Mouse (Mus musculus) forebrain, embryonic 12.5 days (tissue): ENCODE measurements at regions not wholly inside any gene's neighbourhood (a gene's known extent, or its start where the extent isn't known, plus 50 kb on each side); places are given as distances from the start of the nearest gene placed in this dataset.

ENCODE experiments used
- ATAC-seq: fragments of 200-750 bp; cut with Nextera tagmentation; 2 replicates; pipeline ENCODE4 v1.8.0; 2017; ENCODE audit warnings: moderate TSS enrichment; ENCODE audit not compliant: low FRiP score
- H3K27ac ChIP-seq: fragments of 300-500 bp; sonication (generic); 2 replicates; pipeline ENCODE4 v1.5.1; 2016; ENCODE audit warnings: mild to moderate bottlenecking
- H3K27me3 ChIP-seq: fragments of 300-500 bp; sonication (generic); 2 replicates; pipeline ENCODE4 v1.6.1; 2016; ENCODE audit warnings: mild to moderate bottlenecking
- H3K36me3 ChIP-seq: fragments of 300-500 bp; sonication (generic); replicated peaks from 2 replicates; pipeline ENCODE4 v1.6.1; 2016; ENCODE audit warnings: mild to moderate bottlenecking
- H3K4me1 ChIP-seq: fragments of 300-500 bp; sonication (generic); 2 replicates; pipeline ENCODE4 v1.6.1; 2016
- H3K4me2 ChIP-seq: fragments of 300-500 bp; sonication (generic); 2 replicates; pipeline ENCODE4 v1.6.1; 2016; ENCODE audit warnings: mild to moderate bottlenecking, moderate library complexity
- H3K4me3 ChIP-seq: fragments of 300-500 bp; sonication (generic); replicated peaks from 2 replicates; pipeline ENCODE4 v1.5.1; 2016; ENCODE audit warnings: mild to moderate bottlenecking
- H3K9ac ChIP-seq: fragments of 300-500 bp; sonication (generic); 2 replicates; pipeline ENCODE4 v1.6.1; 2016; ENCODE audit warnings: mild to moderate bottlenecking
- H3K9me3 ChIP-seq: fragments of 300-500 bp; sonication (generic); 2 replicates; pipeline ENCODE4 v1.6.1; 2016
- WGBS: fragments of 180-500 bp; shearing (Covaris S2); methylation state at CpG from one replicate; pipeline ENCODE4 v1.1.7; 2016; 5-methylcytosine and 5-hydroxymethylcytosine counted together

- no peaks in the 10 kb centered on the region for H3K27me3 ChIP-seq
- no peaks in the 10 kb centered on the region for H3K9me3 ChIP-seq
- 0 out of 2 replicates have a peak, but pooled peaks cover 2% of the 10 kb centered on the region for H3K4me1 ChIP-seq
- no peak overlapping the region for H3K27ac ChIP-seq
- WGBS = 79% methylated on average over 13 of the region's 13 CpGs
- no peak for ATAC-seq
- H3K36me3 ChIP-seq = no peaks in the 10 kb centered on the region
- no peak overlapping the region for H3K4me3 ChIP-seq
- no peak overlapping the region for H3K9ac ChIP-seq
- no peak overlapping the region for H3K4me2 ChIP-seq
These were observed 110.4 kb upstream of the Klf14 start for GRCm38 (mm10) chr6:31069243-31069642.

- Histone ChIP-seq H3K9ac (no peak overlapping the region), H3K27me3 (no peaks in the 10 kb centered on the region), H3K27ac (no peak overlapping the region), H3K4me1 (peaks cover 10% of the 10 kb centered on the region), H3K36me3 (no peaks in the 10 kb centered on the region), H3K4me2 (no peak overlapping the region), H3K9me3 (no peaks in the 10 kb centered on the region), H3K4me3 (no peak overlapping the region)
- no peak for ATAC-seq
- 93% methylated on average over 6 of the region's 6 CpGs for WGBS
These were observed 111.7 kb upstream of the Klf14 start for GRCm38 (mm10) chr6:31070537-31070936.

- no peak for ATAC-seq
- no peaks in the 10 kb centered on the region for H3K36me3 ChIP-seq
- no peak overlapping the region for H3K4me3 ChIP-seq
- no peak overlapping the region for H3K4me2 ChIP-seq
- H3K4me1 ChIP-seq = peaks cover 13% of the 10 kb centered on the region
- 70% methylated on average over 9 of the region's 9 CpGs for WGBS
- H3K27ac ChIP-seq = no peak overlapping the region
- no peaks in the 10 kb centered on the region for H3K27me3 ChIP-seq
- no peaks in the 10 kb centered on the region for H3K9me3 ChIP-seq
- no peak overlapping the region for H3K9ac ChIP-seq
These were observed 112.1 kb upstream of the Klf14 start for GRCm38 (mm10) chr6:31070966-31071365.

- WGBS = 90% methylated on average over 7 of the region's 7 CpGs
- Histone ChIP-seq H3K9me3 (no peaks in the 10 kb centered on the region), H3K4me1 (peaks cover 24% of the 10 kb centered on the region), H3K4me2 (no peak overlapping the region), H3K27me3 (no peaks in the 10 kb centered on the region), H3K27ac (no peak overlapping the region), H3K36me3 (no peaks in the 10 kb centered on the region), H3K9ac (no peak overlapping the region), H3K4me3 (no peak overlapping the region)
- ATAC-seq = no peak
These were observed 113.2 kb upstream of the Klf14 start for GRCm38 (mm10) chr6:31072072-31072471.

GRCm38 (mm10) chr6:31072559-31072958 is 113.7 kb upstream of the Klf14 start:
- no peaks in the 10 kb centered on the region for H3K27me3 ChIP-seq
- WGBS = 36% methylated on average over 5 of the region's 5 CpGs
- no peak for ATAC-seq
- no peak overlapping the region for H3K9ac ChIP-seq
- H3K27ac ChIP-seq = no peak overlapping the region
- H3K9me3 ChIP-seq = no peaks in the 10 kb centered on the region
- no peak overlapping the region for H3K4me2 ChIP-seq
- no peak overlapping the region for H3K4me3 ChIP-seq
- no peaks in the 10 kb centered on the region for H3K36me3 ChIP-seq
- peaks cover 24% of the 10 kb centered on the region for H3K4me1 ChIP-seq

- H3K27ac ChIP-seq = no peak overlapping the region
- H3K9me3 ChIP-seq = no peaks in the 10 kb centered on the region
- peaks cover 24% of the 10 kb centered on the region for H3K4me1 ChIP-seq
- H3K9ac ChIP-seq = no peak overlapping the region
- H3K4me3 ChIP-seq = no peak overlapping the region
- H3K36me3 ChIP-seq = no peaks in the 10 kb centered on the region
- WGBS = 86% methylated on average over 8 of the region's 8 CpGs
- no peak for ATAC-seq
- no peak overlapping the region for H3K4me2 ChIP-seq
- H3K27me3 ChIP-seq = no peaks in the 10 kb centered on the region
These were observed 114.5 kb upstream of the Klf14 start for GRCm38 (mm10) chr6:31073338-31073737.

- Histone ChIP-seq H3K9me3 (no peaks in the 10 kb centered on the region), H3K27ac (no peak overlapping the region), H3K4me3 (no peak overlapping the region), H3K27me3 (no peaks in the 10 kb centered on the region), H3K4me2 (no peak overlapping the region), H3K9ac (no peak overlapping the region), H3K36me3 (no peaks in the 10 kb centered on the region), H3K4me1 (peaks cover 24% of the 10 kb centered on the region)
- no peak for ATAC-seq
- WGBS = 64% methylated on average over 9 of the region's 9 CpGs
These were observed 115.5 kb upstream of the Klf14 start for GRCm38 (mm10) chr6:31074394-31074793.

- H3K27ac ChIP-seq = no peak overlapping the region
These were observed 116.3 kb upstream of the Klf14 start for GRCm38 (mm10) chr6:31075209-31075571.

GRCm38 (mm10) chr6:31075572-31076477 is 116.9 kb upstream of the Klf14 start:
- Histone ChIP-seq H3K27ac (0 out of 2 replicates have a peak overlapping the region, but pooled peaks have one; percentile 31), H3K9me3 (no peaks in the 10 kb centered on the region), H3K4me3 (no peak overlapping the region), H3K27me3 (no peaks in the 10 kb centered on the region), H3K9ac (peak overlapping the region; percentile 17; the same call in 1 of the 2 replicates), H3K36me3 (no peaks in the 10 kb centered on the region), H3K4me2 (no peak overlapping the region), H3K4me1 (peaks cover 22% of the 10 kb centered on the region)
- 21% methylated on average over 13 of the region's 13 CpGs for WGBS
- peak; percentile 85 for ATAC-seq

More at GRCm38 (mm10) chr6:31075209-31075571, 116.3 kb upstream of the Klf14 start:
- no peaks in the 10 kb centered on the region for H3K9me3 ChIP-seq
- WGBS = 30% methylated on average over 2 of the region's 2 CpGs
- H3K4me3 ChIP-seq = no peak overlapping the region
- no peaks in the 10 kb centered on the region for H3K36me3 ChIP-seq
- H3K4me1 ChIP-seq = peaks cover 24% of the 10 kb centered on the region
- no peak overlapping the region; the same call in 1 of the 2 replicates for H3K9ac ChIP-seq
- no peak overlapping the region for H3K4me2 ChIP-seq
- no peak for ATAC-seq
- no peaks in the 10 kb centered on the region for H3K27me3 ChIP-seq

GRCm38 (mm10) chr6:31076478-31076834 is 117.6 kb upstream of the Klf14 start:
- no peak overlapping the region for H3K27ac ChIP-seq
- no peak overlapping the region for H3K4me3 ChIP-seq
- 80% methylated on average over 6 of the region's 6 CpGs for WGBS
- H3K9me3 ChIP-seq = no peaks in the 10 kb centered on the region
- no peaks in the 10 kb centered on the region for H3K36me3 ChIP-seq
- H3K4me1 ChIP-seq = peaks cover 22% of the 10 kb centered on the region
- no peaks in the 10 kb centered on the region for H3K27me3 ChIP-seq
- H3K9ac ChIP-seq = no peak overlapping the region
- no peak overlapping the region for H3K4me2 ChIP-seq
- no peak for ATAC-seq

GRCm38 (mm10) chr6:31077216-31077615 is 118.3 kb upstream of the Klf14 start:
- H3K27me3 ChIP-seq = no peaks in the 10 kb centered on the region
- WGBS = 78% methylated on average over 9 of the region's 9 CpGs
- no peaks in the 10 kb centered on the region for H3K36me3 ChIP-seq
- H3K9ac ChIP-seq = 0 out of 2 replicates have a peak overlapping the region, but pooled peaks have one; percentile 21
- H3K27ac ChIP-seq = no peak overlapping the region
- H3K4me1 ChIP-seq = peaks cover 22% of the 10 kb centered on the region
- no peaks in the 10 kb centered on the region for H3K9me3 ChIP-seq
- H3K4me2 ChIP-seq = no peak overlapping the region
- H3K4me3 ChIP-seq = no peak overlapping the region
- ATAC-seq = no peak

- no peak overlapping the region; the same call in 1 of the 2 replicates for H3K9ac ChIP-seq
- H3K36me3 ChIP-seq = no peaks in the 10 kb centered on the region
- ATAC-seq = no peak
- H3K9me3 ChIP-seq = no peaks in the 10 kb centered on the region
- no peak overlapping the region for H3K27ac ChIP-seq
- H3K4me2 ChIP-seq = no peak overlapping the region
- H3K4me3 ChIP-seq = no peak overlapping the region
- WGBS = 85% methylated on average over 9 of the region's 9 CpGs
- H3K27me3 ChIP-seq = no peaks in the 10 kb centered on the region
- H3K4me1 ChIP-seq = peaks cover 22% of the 10 kb centered on the region
These were observed 118.9 kb upstream of the Klf14 start for GRCm38 (mm10) chr6:31077779-31078178.

- Histone ChIP-seq H3K4me1 (peaks cover 22% of the 10 kb centered on the region), H3K4me2 (no peak overlapping the region), H3K4me3 (no peak overlapping the region), H3K27ac (no peak overlapping the region), H3K27me3 (no peaks in the 10 kb centered on the region), H3K36me3 (no peaks in the 10 kb centered on the region), H3K9ac (no peak overlapping the region), H3K9me3 (no peaks in the 10 kb centered on the region)
- 80% methylated on average over 6 of the region's 6 CpGs for WGBS
- no peak for ATAC-seq
These were observed 119.5 kb upstream of the Klf14 start for GRCm38 (mm10) chr6:31078413-31078812.
